Mouse (Mus musculus): Measurements from ENCODE around the gene Slco1a1. TPM values are rescaled to one million over a fixed set of nuclear protein-coding genes. Genes with fewer than 3 reads are reported as not detected.

The Slco1a1 gene
- polyA plus RNA-seq, 1 experiment from 2014 or later: not detected

DNA sequence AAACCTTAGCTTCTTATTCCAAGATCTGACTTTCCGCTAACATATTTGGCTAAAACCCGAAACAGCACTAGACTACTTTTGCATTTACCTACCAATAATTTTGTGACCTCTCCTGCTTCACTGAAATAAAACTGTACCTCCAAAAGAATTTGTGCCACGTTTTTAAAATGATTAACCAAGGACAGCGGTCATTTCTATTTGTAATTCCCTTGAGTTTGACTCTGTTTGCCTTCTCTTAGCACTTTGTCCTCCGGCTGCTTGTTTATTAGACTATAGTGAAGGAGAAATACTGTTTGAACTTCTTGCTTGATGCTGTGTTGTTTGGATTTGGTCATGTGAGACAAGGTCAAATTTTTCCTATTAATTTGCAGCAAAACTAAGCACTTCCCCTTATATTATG is 78.0 kb downstream of the Slco1a1 start:
- 88% methylated on average over 5 of the region's 5 CpGs for WGBS
- Histone ChIP-seq H3K27ac (replicated peaks) (no peak overlapping the region), H3K4me3 (no peak overlapping the region), H3K27me3 (no peaks in the 10 kb centered on the region), H3K4me2 (no peak overlapping the region), H3K9ac (no peak overlapping the region), H3K4me1 (replicated peaks) (no peaks in the 10 kb centered on the region), H3K9me3 (no peaks in the 10 kb centered on the region), H3K36me3 (no peaks in the 10 kb centered on the region)
- no peak for ATAC-seq (ENCODE audit: low FRiP score, low read depth)

DNA sequence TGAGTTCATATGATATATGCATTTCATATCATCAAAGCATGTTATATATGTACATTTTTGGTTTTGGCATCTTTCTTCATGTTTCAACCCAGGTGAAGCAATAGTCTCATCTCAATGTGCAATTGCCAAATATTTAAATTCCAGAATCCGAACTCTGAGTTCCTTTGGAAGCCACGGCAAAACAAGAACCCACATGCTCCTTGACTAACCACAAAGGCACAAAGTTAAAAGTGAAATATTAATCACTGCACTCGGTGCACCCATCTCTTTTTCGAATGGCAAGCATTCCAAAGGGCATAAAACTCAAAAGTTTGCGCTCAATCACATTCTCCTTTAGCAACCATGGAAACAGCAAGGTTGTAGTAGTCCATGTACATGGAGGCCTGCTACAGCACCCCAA is 80.7 kb downstream of the Slco1a1 start:
- Histone ChIP-seq H3K4me1 (replicated peaks) (no peaks in the 10 kb centered on the region), H3K4me3 (no peak overlapping the region), H3K9me3 (no peaks in the 10 kb centered on the region), H3K9ac (no peak overlapping the region), H3K36me3 (no peaks in the 10 kb centered on the region), H3K27ac (replicated peaks) (no peak overlapping the region), H3K4me2 (no peak overlapping the region), H3K27me3 (no peaks in the 10 kb centered on the region)
- ATAC-seq (ENCODE audit: low FRiP score, low read depth): no peak
- WGBS: 86% methylated on average over 5 of the region's 5 CpGs

DNA sequence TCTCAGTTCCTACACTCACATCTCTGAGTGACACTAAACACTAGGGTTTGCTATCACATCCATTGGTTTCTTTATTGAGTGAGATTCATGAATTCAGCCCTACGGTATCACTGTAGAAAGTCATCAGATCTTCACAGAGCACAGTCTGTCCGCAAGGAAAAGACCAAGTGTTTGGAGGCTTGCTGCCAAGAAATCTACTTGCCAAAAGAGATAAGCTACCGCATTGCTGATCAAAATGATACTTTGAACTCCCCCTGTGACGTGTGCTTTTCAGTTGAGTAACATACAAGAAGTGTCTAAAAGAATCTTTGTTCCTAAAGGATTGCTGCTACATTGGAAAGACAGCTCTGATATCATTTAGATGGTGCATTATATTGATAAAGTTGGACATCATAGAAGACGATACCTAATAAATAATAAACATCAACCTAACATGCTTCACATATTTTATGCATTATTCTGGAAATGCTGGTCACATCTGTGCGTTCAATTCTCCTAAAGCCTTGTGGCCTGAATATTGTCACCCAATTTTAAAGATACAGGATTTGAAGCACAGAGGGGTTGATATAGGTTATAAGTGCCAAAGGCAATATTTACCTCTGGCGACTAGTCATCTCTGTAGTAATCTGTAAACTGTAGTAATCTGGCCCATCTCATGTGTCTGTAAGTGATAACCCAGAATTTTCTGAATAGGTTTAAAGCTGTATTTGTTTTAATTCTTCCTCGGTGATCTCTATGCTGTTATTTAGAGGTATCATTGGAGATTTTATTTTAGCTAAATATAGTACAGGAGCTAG is 88.8 kb downstream of the Slco1a1 start:
- Histone ChIP-seq H3K27ac (replicated peaks) (no peak overlapping the region), H3K9me3 (no peaks in the 10 kb centered on the region), H3K4me3 (no peak overlapping the region), H3K4me2 (no peak overlapping the region), H3K36me3 (no peaks in the 10 kb centered on the region), H3K27me3 (no peaks in the 10 kb centered on the region), H3K4me1 (replicated peaks) (no peaks in the 10 kb centered on the region), H3K9ac (no peak overlapping the region)
- ATAC-seq (ENCODE audit: low FRiP score, low read depth): no peak
- WGBS: 83% methylated on average over 8 of the region's 8 CpGs

Other genes starting within 250 kb of the Slco1a1 start
- gene Gm5724, start 173.2 kb downstream of the Slco1a1 start, polyA plus RNA-seq (2015; fragmentation: Nextera tagmentation; extraction: Ambion mirVana): not detected in 2 replicates
- 3.1 and 4.1 TPM in 2 replicates for gene Slco1a4, start 90.8 kb downstream of the Slco1a1 start, polyA plus RNA-seq (2015; fragmentation: Nextera tagmentation; extraction: Ambion mirVana)
- gene Gm6614, start 64.5 kb upstream of the Slco1a1 start, polyA plus RNA-seq (2015; fragmentation: Nextera tagmentation; extraction: Ambion mirVana): not detected in 2 replicates